Mouse (Mus musculus): ENCODE data around the gene Ptprd.

Gene Ptprd

DNA sequence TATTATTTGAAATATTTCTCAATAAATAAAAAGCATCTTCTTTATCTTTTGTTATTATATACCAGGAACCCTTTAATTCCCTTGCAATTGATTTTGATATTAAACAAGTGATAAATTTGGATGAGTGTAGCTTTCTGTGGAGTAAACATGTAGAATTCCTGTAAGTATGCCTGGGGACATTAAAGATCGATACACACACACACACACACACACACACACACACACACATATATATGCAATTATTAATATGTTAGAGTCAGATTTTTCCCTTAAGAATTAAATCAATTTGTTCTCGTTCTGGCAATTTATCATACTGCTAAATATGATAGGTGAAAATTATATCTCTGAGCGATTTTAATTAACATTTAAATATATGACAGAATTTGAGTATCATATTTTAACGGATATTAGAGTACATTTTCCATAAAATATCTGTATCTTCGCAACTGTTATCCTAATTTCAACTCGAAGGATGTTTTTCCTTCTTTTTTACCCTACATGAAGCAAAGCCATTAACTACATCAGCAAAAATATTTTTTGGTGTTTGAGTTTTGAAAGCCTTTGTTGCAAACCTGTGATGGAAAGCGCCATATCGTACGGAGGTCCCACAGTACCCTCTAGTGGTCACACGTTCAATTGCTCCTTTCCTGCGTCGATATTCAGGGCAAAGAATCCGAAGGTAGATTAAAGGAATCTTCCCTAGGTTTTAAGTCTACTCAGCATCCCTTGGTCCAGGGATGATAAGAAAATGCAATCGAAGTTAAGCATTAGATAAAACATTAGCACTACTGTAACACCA lies 653.2 kb downstream of the Ptprd start:
- DNase-seq (ENCODE audit: low spot score) = no peak

DNA sequence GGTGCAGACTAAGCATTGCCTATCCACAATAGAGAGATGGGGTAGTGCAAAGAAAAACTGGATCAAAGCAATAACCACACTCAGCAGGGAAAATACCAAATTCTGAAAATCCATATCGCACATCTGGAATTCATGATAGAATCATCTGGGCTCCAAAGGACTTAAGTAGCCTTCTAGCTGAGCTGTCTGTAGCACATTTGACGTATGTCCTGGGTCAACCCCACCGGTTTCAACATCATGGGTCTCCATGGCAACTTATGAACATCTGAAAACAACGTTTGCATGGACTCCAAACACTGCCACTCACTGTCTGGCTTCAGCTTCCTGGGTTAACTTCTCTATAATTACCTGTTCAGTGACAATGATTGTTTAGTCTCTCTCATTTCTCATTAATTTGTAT lies 655.9 kb downstream of the Ptprd start:
- no peak for DNase-seq (ENCODE audit: low spot score)

DNA sequence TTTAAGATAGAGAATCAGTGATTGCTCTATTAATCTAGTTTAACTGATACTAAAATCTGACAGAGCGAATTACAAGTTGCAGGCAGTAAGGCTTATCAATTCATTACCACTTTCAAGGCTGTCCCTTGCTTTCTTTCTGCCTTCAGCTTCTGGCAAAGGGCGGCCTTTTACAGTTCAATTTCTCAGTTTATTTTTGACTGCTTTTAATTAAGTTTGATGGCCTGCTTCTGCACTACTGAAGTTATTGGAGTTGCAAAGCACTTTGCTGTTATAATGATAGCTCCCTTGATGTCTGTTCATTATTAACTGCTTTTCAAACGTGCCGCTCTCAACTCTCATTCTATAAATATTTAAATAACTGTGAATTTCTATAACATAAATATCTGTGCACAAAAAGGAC lies 673.9 kb downstream of the Ptprd start:
- no peak for DNase-seq (ENCODE audit: low spot score)

DNA sequence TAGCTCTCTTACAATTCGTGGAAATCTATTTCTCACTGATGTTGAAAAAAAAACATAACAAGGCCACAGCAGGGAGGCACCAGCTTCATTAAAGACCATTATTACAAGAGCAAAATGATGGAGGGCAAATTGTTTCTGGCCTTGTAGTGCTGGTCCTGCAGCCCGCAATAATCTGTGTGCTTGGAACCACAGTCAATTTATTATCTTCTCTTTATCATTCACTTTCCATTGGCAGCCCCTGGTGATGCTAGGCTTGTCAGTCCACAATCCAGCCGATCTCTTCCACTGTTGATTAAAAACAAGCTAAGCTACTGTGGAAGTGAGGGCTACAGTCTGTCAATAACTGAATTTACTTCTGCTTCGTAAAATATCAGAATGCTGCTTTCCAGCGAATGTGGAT lies 674.4 kb downstream of the Ptprd start:
- DNase-seq (ENCODE audit: low spot score) = no peak

DNA sequence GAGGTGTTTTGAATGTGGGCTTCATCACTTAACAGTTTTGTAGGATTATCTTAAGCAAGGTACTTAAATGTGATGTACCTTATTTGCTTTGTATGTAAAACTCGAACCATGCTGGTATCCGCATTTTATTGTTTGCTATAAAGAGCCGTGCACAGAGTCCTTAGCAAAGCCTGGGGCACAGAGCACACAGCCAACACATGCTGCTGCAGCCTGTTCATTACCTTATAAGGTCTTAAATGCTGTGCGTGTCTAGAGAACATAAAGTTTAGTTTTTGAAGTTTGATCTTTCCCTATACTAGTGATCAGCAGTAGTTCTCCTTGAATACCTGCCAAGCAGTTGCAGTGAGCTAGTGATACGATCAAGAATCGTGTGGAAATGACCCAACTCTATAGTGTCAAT lies 676.2 kb downstream of the Ptprd start:
- DNase-seq (ENCODE audit: low spot score) = no peak

DNA sequence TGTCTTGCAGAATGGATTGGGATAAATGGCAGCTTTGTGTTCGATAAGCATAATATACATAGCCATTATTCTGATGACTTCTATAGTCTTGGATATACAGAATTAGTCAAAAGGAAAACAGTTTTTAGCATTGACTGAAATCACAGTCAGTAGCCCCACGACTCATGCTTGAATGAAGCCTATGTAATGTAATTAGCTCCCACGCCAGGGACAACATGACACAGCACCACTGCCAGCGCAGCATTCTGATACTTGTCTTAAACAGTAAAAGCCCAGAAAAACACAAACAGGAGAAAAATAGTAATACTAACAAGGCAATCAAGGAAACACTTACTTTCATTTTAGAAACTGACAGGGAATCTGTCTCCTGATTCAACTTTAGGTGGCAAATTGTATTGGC lies 677.2 kb downstream of the Ptprd start:
- DNase-seq (ENCODE audit: low spot score) = no peak

DNA sequence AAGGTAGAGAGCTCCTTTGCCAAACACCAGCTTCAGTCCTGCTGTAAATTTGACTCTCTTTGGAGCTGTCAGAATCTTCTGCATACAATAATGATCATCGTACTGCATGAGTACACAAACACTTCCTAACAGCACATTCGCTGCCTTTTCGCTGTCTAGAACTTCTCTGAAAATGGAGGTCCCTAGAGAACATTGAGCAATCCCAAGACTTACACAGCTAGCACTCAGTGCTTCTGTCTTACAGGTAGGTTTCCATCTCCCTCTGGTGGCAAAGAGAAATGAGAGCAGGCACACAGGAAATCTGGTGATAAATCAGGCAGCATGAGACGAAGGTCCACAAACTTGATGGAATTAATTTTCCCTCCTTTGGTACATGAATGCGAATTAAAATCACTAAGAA lies 692.6 kb downstream of the Ptprd start:
- DNase-seq (ENCODE audit: low spot score) = no peak

DNA sequence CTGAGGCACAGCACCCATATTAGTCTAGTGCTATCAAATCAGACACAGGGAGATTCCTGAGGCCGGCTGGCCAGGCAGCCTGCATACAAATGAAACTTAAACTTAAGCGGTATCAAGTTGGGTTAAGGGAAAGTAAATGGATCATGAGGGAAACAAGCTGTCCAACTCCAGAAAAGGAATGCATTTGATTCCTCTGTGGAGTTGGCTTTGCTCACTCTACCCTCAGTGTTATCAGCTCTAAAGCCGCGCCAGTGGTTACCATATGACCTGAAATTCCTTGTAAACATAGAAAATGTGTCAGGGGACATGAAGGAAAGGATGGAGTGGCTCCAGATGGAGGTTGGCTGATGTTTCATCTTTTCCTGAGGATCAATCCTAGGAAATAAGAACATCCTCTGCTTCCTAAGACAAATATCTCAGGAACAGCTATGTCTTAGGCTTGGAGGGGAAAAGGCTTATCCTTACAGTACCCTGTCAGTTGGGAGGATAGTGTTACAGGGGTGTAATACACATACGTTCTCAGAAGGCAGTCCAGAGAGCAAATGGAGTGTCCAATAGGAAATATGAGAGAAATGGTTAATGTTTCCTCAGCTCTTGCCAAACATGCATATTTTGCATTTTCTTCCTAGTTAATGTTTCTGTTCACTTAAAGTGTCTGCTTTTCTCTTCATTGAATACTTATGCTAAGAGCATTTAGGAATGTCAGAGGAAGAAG lies 697.7 kb downstream of the Ptprd start:
- DNase-seq (ENCODE audit: low spot score) = no peak

DNA sequence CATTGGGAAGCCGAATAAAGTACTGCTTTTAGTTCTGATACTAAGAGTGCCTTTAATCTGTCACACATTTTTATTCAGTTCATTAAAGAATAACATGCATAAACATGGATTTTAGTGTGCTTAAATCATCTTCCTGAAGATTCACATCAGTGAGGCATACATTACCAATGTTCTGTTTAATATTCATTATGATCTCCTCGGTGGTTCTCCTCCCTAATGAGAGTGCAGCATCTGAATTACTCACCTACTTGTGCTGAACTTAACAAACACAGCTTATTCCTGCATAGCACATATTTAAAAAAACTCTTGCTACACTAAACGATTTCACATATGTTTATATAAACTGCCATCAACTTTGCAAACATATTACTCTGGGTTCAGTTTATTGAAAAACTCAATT lies 698.7 kb downstream of the Ptprd start:
- no peak for DNase-seq (ENCODE audit: low spot score)

DNA sequence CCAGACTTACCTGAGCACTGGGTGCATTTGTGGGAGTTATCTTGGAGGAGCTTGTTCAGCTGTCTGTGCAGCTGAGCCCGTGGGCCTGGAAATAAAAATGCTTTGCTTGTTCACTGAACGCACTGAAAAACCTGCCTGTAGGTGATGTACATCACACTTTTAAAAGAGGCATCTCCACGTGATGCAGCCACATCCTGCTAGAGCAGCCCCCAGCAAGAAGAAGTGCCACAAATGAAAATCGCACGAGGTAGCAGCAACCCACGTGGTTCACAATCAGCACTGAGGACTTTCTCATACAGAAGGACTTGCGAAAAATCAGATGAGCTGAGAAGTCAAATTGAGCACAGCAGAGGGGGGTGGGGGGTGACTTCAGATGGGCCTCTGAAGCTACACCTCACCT lies 757.7 kb downstream of the Ptprd start:
- DNase-seq (ENCODE audit: low spot score) = no peak

DNA sequence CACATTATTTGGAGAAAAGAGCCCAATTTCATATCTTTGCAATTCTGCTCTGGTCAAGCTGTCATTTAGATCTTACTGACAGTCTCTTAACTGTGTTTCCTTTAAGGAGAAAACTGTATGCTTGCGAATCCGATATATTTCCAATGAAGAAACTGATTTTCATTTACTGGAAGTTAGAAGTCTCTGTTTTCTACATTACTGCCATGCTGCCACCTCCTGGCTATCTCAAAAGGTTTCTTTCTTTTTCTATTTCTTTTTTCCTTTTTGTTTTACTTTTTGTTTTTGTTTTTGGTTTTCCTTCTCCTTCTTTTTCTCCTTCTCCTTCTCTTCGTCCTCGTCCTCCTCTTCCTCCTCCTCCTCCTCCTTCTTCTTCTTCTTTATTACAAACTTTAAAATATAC lies 812.6 kb downstream of the Ptprd start:
- no peak for DNase-seq (ENCODE audit: low spot score)

DNA sequence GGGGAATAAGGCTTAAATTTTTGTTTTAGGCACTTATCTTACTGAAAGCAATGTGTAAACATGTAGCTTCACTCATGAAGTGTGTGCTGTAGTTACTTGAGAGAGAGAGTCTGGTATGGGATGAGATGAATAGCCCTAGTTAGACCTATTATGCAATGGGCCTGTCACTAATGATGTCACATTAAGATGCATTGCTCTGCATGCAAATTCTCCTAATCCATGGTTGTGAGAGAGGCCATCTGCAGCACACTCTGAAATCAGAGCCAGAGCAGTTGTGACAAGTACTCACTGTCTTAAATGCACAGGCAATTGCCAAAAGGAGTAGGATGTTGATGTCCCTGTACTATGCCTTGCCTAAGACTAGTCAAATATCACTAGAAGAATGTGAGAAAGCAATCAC lies 850.0 kb downstream of the Ptprd start:
- DNase-seq (ENCODE audit: low spot score) = no peak

DNA sequence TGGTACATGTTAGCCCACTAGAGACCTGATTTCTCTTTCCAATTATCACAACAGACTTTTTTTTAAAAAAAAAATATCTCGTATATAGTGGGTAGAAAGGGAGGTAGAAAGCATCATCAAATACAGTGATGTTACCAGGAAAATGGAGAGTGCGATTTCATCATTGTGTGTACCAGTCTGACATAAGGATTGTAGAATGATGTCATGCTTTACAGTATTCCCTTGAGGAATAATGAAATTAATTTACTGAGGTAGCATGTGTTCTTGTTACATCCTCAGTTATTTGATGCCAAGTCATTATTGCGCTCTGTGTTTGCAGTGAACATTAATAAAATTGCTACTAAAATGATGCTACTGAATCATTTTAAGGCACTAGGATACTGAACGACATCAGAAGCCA lies 884.6 kb downstream of the Ptprd start:
- no peak for DNase-seq (ENCODE audit: low spot score)

DNA sequence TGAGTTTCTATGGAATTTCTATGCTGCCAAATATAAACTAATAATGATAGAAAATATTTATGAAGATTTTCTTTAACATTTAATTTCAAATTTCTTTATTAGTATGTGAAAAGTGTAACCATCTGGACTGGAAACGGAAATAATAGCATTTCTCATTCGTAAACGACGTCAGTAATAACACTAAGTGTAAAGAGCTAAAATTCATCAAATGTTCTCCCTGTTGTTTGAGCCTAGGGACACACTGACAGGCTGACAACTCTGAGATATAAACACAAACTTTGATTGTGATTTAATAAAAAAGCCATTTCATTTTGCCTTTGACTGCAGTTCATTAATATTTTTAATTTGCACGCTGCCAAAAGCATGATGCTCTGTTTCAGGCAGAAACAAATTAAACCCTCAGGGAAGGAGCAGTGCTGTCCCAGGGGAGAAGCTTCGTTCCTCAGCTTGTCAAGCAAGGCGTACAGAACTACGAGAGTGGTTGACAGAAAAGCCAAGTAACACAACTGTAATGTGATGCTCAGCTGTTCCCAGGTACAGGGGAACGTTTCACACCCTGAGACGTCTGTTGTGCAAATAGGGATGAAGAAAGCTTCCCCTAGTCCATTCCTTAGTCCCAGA lies 894.6 kb downstream of the Ptprd start:
- no peak for DNase-seq (ENCODE audit: low spot score)

DNA sequence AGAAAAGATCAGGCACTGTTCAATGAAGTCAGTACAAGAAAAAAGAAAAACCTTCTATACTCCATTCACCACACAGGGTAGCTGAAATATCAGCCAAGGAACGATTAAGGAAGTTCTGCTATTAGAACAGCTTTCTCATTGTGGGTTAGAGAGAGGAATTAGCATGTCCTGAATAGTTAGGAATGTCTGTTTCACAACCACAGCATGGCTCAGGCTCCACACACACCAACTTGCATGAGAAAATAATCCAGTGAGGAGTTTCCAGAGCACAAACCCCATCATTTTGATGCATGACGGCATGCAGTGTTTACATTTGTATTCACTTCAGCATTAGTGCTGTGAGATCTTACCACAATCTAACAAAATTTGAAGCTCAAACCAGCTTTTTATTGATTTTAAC lies 895.1 kb downstream of the Ptprd start:
- DNase-seq (ENCODE audit: low spot score) = no peak

DNA sequence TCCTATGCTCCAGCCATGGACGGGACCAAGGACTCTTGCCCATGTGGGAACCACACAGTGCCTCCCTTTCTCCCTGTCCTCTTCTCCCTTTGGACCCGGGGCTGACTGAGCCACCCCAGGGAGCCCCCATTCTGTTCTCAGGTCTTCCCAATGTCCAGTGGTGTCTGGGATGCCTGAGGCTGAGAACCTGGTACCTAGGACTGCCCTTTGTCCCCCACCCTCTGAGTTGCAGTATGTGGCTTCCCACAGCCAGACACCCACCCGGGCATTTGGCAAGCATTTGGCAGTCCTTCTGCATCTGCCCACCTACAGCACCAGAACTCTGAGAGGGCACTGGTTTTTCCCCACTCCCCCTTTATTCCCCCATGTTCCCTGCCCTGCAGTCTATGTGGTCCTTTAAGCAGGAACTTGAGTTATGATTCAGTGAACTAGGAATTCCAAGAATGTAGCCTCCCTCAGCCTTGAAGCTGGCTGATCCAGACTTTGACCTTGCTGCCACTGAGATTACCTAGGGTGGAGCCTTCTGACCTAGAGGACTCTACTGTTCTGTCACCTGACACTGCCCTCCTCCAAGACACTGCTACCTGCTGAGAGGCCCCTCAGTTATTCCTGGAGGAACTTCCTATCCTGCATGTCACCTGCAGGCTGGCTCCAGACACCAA lies 901.5 kb downstream of the Ptprd start:
- DNase-seq (ENCODE audit: low spot score) = no peak

DNA sequence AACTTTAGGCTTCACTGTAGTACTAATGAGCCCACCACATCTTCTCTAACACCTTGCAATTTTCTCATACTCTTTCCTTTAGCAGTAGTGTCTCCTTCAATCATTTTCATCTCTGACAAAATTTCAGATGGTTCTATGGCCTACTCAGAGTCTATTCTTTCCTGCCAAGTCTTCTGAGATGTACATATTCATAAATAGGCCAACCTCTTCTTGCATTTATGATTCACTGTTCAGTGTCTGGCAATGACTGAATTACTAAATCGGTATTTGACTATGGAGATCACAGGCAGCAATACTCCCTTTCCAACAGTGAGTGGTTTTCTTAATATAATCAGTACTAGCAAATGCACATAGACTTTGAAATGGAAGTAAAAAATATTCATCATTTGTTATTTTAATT lies 928.3 kb downstream of the Ptprd start:
- no peak for DNase-seq (ENCODE audit: low spot score)

DNA sequence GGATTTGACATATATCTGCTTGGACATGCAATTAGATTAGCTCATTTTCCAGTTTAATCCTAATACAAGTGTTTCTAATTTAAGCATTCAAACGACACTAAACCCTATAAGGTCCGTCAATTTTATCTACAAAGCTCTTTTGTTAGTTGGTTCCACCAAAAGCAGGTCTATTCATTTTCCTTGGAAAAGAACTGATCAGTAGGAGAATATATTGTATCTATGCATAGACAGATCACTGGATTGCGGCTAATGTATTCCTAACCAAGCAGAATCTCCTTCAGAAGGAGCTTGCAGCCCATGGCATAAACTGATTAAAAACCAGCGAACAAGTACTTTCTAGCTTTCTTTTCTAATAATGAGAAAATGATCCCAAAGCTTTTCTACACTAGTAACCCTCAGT lies 933.8 kb downstream of the Ptprd start:
- DNase-seq (ENCODE audit: low spot score) = no peak

DNA sequence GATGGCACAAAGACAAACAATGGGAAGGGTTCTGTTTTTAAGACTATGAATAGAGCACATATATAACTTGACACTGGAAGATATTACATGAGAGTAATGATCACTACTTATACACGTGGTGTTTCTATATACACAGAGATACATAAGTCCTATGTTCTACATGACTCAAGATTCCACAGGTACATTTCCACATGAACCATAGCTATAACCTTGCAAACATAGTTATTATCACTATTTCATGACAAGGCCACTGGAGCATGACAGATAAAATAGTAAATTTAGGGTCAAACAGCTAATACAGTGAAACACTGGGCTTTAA lies 951.8 kb downstream of the Ptprd start:
- DNase-seq (ENCODE audit: low spot score) = no peak

DNA sequence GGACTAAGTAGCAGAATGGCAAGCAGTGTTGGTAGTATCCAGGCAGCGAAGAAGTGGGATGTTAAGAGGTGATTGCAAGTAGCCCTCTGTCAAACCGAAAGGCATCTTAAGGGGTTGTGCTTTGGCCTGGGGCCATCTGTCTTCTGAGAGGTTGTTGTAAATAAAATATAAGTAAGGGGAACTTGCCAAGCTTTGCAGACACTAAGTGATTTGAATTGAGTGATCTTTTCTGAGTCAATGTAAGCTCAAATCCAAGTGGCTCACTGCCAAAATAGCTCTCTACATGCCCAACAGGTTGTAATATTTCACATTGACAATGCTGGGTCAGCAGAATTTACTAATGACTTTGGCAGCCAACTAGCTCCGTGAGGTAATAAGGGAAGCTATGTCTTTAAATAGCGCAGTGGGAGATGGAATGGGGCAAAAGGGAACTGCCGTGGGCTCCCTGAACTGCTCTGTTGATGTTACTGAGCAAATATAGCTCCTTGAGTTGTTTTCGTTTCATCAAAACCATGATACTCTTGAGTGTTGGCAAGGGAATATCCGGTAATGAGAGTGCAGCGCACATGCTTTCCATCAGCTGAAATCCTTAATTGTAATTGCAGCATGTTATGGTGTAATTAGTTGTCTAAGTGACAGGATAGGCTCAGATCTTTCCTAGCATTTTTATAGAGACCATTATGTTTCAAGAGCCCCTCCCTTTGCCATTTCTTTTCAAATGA lies 952.4 kb downstream of the Ptprd start:
- no peak for DNase-seq (ENCODE audit: low spot score)

DNA sequence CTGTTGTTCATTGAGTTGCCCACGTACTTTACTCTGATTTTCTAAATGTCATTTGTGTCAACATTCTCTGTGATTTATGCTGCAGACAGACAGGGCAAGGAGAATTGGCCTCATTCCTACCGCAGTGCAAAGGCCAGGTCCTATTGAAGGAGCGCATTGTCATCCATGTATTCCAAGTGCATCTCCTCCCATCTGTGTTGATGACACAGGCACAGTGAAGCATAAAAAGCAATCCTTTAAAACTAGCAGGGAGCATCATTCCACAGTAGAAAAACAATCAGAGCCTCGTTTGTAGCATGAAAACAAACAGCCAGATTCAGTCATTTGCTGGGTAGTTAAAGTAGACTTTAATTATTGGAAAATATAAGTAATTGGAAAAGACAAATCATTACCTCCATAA lies 960.6 kb downstream of the Ptprd start:
- no peak for DNase-seq (ENCODE audit: low spot score)

DNA sequence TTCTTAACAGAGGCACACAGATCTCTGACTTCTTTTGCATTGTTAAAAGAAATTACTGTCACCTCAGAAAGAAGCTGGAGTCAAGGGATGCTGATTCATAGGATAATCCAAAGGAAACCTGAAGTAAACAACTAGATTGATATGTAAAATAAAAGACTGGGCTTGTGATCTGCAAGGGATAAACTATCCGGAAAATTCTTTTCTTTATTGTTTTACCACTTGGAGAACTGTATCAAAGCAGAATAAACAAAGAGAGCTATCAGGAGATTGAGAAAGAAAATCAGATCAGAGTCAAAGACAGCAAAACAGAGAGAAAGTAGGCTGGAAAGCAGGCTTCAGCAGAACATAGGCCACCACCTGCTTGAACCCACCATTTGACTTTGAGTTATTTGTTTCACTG lies 962.0 kb downstream of the Ptprd start:
- DNase-seq (ENCODE audit: low spot score) = no peak
